Mouse (Mus musculus): Measurements from ENCODE around the gene Il17d. TPM values are rescaled to one million over a fixed set of nuclear protein-coding genes. Genes with fewer than 3 reads are reported as not detected.

The Il17d gene
- polyA plus RNA-seq, 1 experiment from 2014 or later: 1.5 TPM

GRCm38 (mm10) chr14:57525388-57526049, 942 bp downstream of the Il17d start:
- peak; percentile 45 for ATAC-seq (ENCODE audit: extremely low read depth, insufficient number of reproducible peaks, low FRiP score, low TSS enrichment)
- H3K4me1 ChIP-seq: peaks cover 23% of the 10 kb centered on the region
- H3K9me3 ChIP-seq: no peaks in the 10 kb centered on the region
- H3K4me3 ChIP-seq: peak overlapping the region; percentile 75
- H3K9ac ChIP-seq: peak overlapping the region; percentile 83
- WGBS: 1% methylated on average over 59 of the region's 60 CpGs
- H3K4me2 ChIP-seq: peak overlapping the region; percentile 94
- H3K27ac ChIP-seq (replicated peaks): no peak overlapping the region
- peaks cover 63% of the 10 kb centered on the region for H3K27me3 ChIP-seq (replicated peaks)
- no peaks in the 10 kb centered on the region for H3K36me3 ChIP-seq

GRCm38 (mm10) chr14:57526050-57526623, 1.6 kb downstream of the Il17d start:
- H3K9me3 ChIP-seq: no peaks in the 10 kb centered on the region
- H3K9ac ChIP-seq: no peak overlapping the region
- 53% methylated on average over 10 of the region's 10 CpGs for WGBS
- ATAC-seq (ENCODE audit: extremely low read depth, insufficient number of reproducible peaks, low FRiP score, low TSS enrichment): no peak
- peaks cover 63% of the 10 kb centered on the region for H3K27me3 ChIP-seq (replicated peaks)
- peaks cover 23% of the 10 kb centered on the region for H3K4me1 ChIP-seq
- H3K27ac ChIP-seq (replicated peaks): no peak overlapping the region
- H3K4me3 ChIP-seq: peak overlapping the region; percentile 75
- no peaks in the 10 kb centered on the region for H3K36me3 ChIP-seq
- peak overlapping the region; percentile 94 for H3K4me2 ChIP-seq

- H3K9me3 ChIP-seq: no peaks in the 10 kb centered on the region
- ATAC-seq (ENCODE audit: extremely low read depth, insufficient number of reproducible peaks, low FRiP score, low TSS enrichment): no peak
- no peak overlapping the region for H3K4me2 ChIP-seq
- no peak overlapping the region for H3K9ac ChIP-seq
- no peak overlapping the region for H3K27ac ChIP-seq (replicated peaks)
- peaks cover 69% of the 10 kb centered on the region for H3K27me3 ChIP-seq (replicated peaks)
- 35% methylated on average over 7 of the region's 7 CpGs for WGBS
- H3K4me1 ChIP-seq: peaks cover 23% of the 10 kb centered on the region
- H3K4me3 ChIP-seq: no peak overlapping the region
- H3K36me3 ChIP-seq: no peaks in the 10 kb centered on the region
Measured at GRCm38 (mm10) chr14:57527122-57527521, 2.5 kb downstream of the Il17d start.

DNA sequence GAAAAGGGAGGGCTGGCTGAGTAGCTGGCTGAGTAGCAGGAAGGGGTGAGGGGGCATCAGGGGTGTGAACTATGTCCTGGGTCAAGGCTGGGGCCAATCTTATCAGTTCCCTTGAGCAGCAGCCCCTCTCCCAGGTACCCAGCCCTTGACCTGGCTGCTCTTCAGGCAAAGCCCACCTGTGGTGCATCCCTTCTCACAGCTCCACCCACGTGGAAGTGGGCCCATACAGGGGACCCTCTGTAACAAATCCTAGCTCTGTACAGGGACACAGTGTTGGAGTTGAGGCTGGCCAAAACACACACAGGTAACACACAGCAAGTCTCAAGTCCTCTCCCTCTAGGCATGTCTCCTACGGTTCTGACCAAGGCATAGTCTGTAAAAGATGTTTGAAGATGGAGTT, 3.0 kb downstream of the Il17d start:
- peaks cover 23% of the 10 kb centered on the region for H3K4me1 ChIP-seq
- WGBS: 31% methylated on average over 2 of the region's 2 CpGs
- H3K9me3 ChIP-seq: no peaks in the 10 kb centered on the region
- ATAC-seq (ENCODE audit: extremely low read depth, insufficient number of reproducible peaks, low FRiP score, low TSS enrichment): no peak
- no peak overlapping the region for H3K9ac ChIP-seq
- no peak overlapping the region for H3K4me2 ChIP-seq
- H3K27ac ChIP-seq (replicated peaks): no peak overlapping the region
- H3K27me3 ChIP-seq (replicated peaks): peaks cover 69% of the 10 kb centered on the region
- H3K4me3 ChIP-seq: no peak overlapping the region
- H3K36me3 ChIP-seq: no peaks in the 10 kb centered on the region

GRCm38 (mm10) chr14:57529086-57529785, 4.7 kb downstream of the Il17d start:
- H3K9me3 ChIP-seq: no peaks in the 10 kb centered on the region
- H3K4me1 ChIP-seq: peaks cover 32% of the 10 kb centered on the region
- no peaks in the 10 kb centered on the region for H3K36me3 ChIP-seq
- H3K4me3 ChIP-seq: no peak overlapping the region
- 47% methylated on average over 10 of the region's 10 CpGs for WGBS
- H3K27ac ChIP-seq (replicated peaks): no peak overlapping the region
- H3K4me2 ChIP-seq: no peak overlapping the region
- H3K27me3 ChIP-seq (replicated peaks): peaks cover 64% of the 10 kb centered on the region
- no peak for ATAC-seq (ENCODE audit: extremely low read depth, insufficient number of reproducible peaks, low FRiP score, low TSS enrichment)
- no peak overlapping the region for H3K9ac ChIP-seq

DNA sequence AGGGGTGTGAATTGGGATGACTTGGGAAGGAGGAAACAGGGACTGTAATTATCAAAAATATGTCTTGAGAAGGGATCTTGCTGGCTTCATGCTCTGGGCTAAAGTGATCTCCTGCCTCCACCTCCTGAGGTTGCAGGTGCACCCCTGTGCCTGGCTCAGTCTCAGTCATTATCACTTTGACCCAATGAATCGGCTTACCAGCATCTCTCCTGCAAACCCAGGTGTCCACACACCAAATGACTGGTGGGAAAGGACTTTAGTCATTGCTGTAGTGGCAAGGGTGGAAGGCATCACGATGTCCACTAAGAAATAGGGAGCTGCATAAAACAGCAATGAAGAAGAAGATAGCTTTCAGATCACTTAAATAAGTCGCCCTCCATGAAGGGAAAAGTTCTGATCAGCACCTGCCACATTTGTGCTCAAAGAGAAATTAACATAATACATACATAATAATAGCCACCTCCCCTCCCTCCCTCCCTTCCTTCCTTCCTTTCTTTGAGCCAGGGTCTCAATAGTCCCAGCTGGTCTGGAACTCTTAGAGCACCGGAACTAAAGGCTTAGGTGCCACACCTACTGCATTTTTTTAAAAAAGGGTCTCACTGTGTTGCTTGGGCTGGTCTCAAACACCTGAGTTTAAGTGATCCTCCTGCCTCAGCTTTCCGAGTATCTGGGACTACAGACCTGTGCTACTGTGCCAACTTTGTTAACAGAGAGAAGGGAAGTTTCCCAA, 5.4 kb downstream of the Il17d start:
- Histone ChIP-seq H3K36me3 (no peaks in the 10 kb centered on the region), H3K27me3 (replicated peaks) (peaks cover 65% of the 10 kb centered on the region), H3K9ac (no peak overlapping the region), H3K4me2 (no peak overlapping the region), H3K4me1 (peaks cover 34% of the 10 kb centered on the region), H3K27ac (replicated peaks) (no peak overlapping the region), H3K4me3 (no peak overlapping the region), H3K9me3 (no peaks in the 10 kb centered on the region)
- no peak for ATAC-seq (ENCODE audit: extremely low read depth, insufficient number of reproducible peaks, low FRiP score, low TSS enrichment)
- WGBS: 55% methylated on average over 5 of the region's 5 CpGs

DNA sequence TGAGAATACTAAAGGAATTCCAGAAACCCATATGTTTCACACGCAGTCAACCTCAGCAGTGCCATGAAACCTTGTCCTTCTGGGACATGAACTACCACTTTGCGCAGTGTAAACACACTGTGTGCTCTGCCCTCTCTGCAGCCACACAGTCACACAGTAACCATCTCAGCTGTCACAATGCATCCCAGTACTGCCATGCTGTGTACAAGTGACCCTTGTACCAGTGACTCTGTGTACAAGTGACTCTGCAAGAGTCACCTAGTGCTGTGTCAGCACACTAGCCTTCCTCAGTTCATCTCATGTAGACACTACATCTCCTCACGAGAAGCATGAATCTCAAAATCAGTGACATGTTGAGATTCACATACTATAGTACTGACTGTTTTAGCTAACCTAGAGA, 8.0 kb downstream of the Il17d start:
- Histone ChIP-seq H3K27ac (replicated peaks) (no peak overlapping the region), H3K27me3 (replicated peaks) (peaks cover 46% of the 10 kb centered on the region), H3K9me3 (no peaks in the 10 kb centered on the region), H3K4me2 (no peak overlapping the region), H3K4me3 (no peak overlapping the region), H3K36me3 (no peaks in the 10 kb centered on the region), H3K9ac (no peak overlapping the region), H3K4me1 (peaks cover 52% of the 10 kb centered on the region)
- 78% methylated on average over 3 of the region's 3 CpGs for WGBS
- ATAC-seq (ENCODE audit: extremely low read depth, insufficient number of reproducible peaks, low FRiP score, low TSS enrichment): no peak

GRCm38 (mm10) chr14:57533214-57533613, 8.6 kb downstream of the Il17d start:
- Histone ChIP-seq H3K9ac (no peak overlapping the region), H3K4me1 (peaks cover 58% of the 10 kb centered on the region), H3K27me3 (replicated peaks) (peaks cover 42% of the 10 kb centered on the region), H3K36me3 (no peaks in the 10 kb centered on the region), H3K9me3 (no peaks in the 10 kb centered on the region), H3K27ac (replicated peaks) (no peak overlapping the region), H3K4me3 (no peak overlapping the region), H3K4me2 (no peak overlapping the region)
- 39% methylated on average over 3 of the region's 3 CpGs for WGBS
- ATAC-seq (ENCODE audit: extremely low read depth, insufficient number of reproducible peaks, low FRiP score, low TSS enrichment): no peak

DNA sequence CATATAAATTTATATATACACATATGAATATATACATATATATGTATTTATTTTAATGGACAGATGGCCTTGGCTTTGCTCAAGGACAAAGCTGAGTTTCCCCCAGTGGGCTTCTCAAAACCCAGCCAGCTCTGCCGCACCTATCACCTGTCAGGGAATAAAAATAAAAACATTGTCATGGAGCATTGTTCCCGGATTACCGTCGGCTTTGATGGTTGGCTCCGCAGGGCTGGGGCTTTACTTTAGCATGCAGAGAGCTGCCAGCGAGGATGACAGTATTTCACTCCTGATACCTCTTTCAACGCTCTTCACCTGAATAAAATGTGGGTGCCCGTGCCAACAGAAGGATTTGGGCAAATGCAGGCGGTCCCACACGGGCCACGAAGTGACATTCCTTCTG, 9.3 kb downstream of the Il17d start:
- H3K4me3 ChIP-seq: no peak overlapping the region
- no peaks in the 10 kb centered on the region for H3K9me3 ChIP-seq
- no peak overlapping the region for H3K27ac ChIP-seq (replicated peaks)
- ATAC-seq (ENCODE audit: extremely low read depth, insufficient number of reproducible peaks, low FRiP score, low TSS enrichment): no peak
- peak overlapping the region; percentile 14; the same call in 1 of the 2 replicates for H3K4me2 ChIP-seq
- H3K9ac ChIP-seq: peak overlapping the region; percentile 56; the same call in 1 of the 2 replicates
- H3K27me3 ChIP-seq (replicated peaks): peaks cover 37% of the 10 kb centered on the region
- H3K4me1 ChIP-seq: peaks cover 61% of the 10 kb centered on the region
- H3K36me3 ChIP-seq: no peaks in the 10 kb centered on the region
- WGBS: 22% methylated on average over 11 of the region's 11 CpGs

GRCm38 (mm10) chr14:57534346-57534745, 9.8 kb downstream of the Il17d start:
- peak overlapping the region; percentile 86 for H3K27ac ChIP-seq (replicated peaks)
- H3K4me3 ChIP-seq: no peak overlapping the region
- no peaks in the 10 kb centered on the region for H3K9me3 ChIP-seq
- peaks cover 32% of the 10 kb centered on the region for H3K27me3 ChIP-seq (replicated peaks)
- peaks cover 56% of the 10 kb centered on the region for H3K4me1 ChIP-seq
- 17% methylated on average over 5 of the region's 5 CpGs for WGBS
- H3K4me2 ChIP-seq: peak overlapping the region; percentile 14
- H3K9ac ChIP-seq: peak overlapping the region; percentile 56; the same call in 1 of the 2 replicates
- no peaks in the 10 kb centered on the region for H3K36me3 ChIP-seq
- no peak for ATAC-seq (ENCODE audit: extremely low read depth, insufficient number of reproducible peaks, low FRiP score, low TSS enrichment)

GRCm38 (mm10) chr14:57534961-57535360, 10.4 kb downstream of the Il17d start:
- peak overlapping the region; percentile 14 for H3K4me2 ChIP-seq
- 21% methylated on average over 8 of the region's 8 CpGs for WGBS
- no peaks in the 10 kb centered on the region for H3K9me3 ChIP-seq

More at GRCm38 (mm10) chr14:57534961-57535360, 10.4 kb downstream of the Il17d start:
- Histone ChIP-seq H3K4me3 (no peak overlapping the region), H3K9ac (peak overlapping the region; percentile 24), H3K27ac (replicated peaks) (peak overlapping the region; percentile 86), H3K4me1 (peaks cover 51% of the 10 kb centered on the region), H3K36me3 (no peaks in the 10 kb centered on the region), H3K27me3 (replicated peaks) (peaks cover 30% of the 10 kb centered on the region)
- no peak for ATAC-seq (ENCODE audit: extremely low read depth, insufficient number of reproducible peaks, low FRiP score, low TSS enrichment)

Measured in heart, embryonic 13.5 days (tissue).